Mouse (Mus musculus): ENCODE results near the gene Nrcam. TPM values are rescaled to one million over a fixed set of nuclear protein-coding genes. Genes with fewer than 3 reads are reported as not detected.

Nrcam gene
- polyA plus RNA-seq, 1 experiment from 2014 or later: 94.4 TPM

GRCm38 (mm10) chr12:44554808-44555207 lies 226.1 kb downstream of the Nrcam start:
- ATAC-seq (ENCODE audit: insufficient read depth, low FRiP score, low TSS enrichment): no peak
- H3K9me3 ChIP-seq (ENCODE audit: control insufficient read depth, low read length): no peaks in the 10 kb centered on the region
- no peak overlapping the region for H3K4me2 ChIP-seq (ENCODE audit: low read depth)
- H3K9ac ChIP-seq (ENCODE audit: low read length): no peak overlapping the region
- H3K36me3 ChIP-seq (ENCODE audit: control insufficient read depth, insufficient read depth, low read length): no peaks in the 10 kb centered on the region
- no peaks in the 10 kb centered on the region for H3K4me1 ChIP-seq (ENCODE audit: control insufficient read depth, insufficient read depth, low read length)
- 97% methylated on average over 1 of the region's 1 CpGs for WGBS
- H3K27ac ChIP-seq (ENCODE audit: low read depth, low read length): no peak overlapping the region
- H3K4me3 ChIP-seq (ENCODE audit: low read depth, low read length): no peak overlapping the region
- no peak for DNase-seq (ENCODE audit: low spot score)
- H3K27me3 ChIP-seq (ENCODE audit: control insufficient read depth, insufficient read depth, low read length): no peaks in the 10 kb centered on the region

GRCm38 (mm10) chr12:44560002-44560401 lies 231.3 kb downstream of the Nrcam start:
- Histone ChIP-seq H3K36me3 (ENCODE audit: control insufficient read depth, insufficient read depth, low read length) (no peaks in the 10 kb centered on the region; the same call in 1 of the 2 replicates), H3K9ac (ENCODE audit: low read length) (no peak overlapping the region), H3K27me3 (ENCODE audit: control insufficient read depth, insufficient read depth, low read length) (no peaks in the 10 kb centered on the region), H3K4me2 (ENCODE audit: low read depth) (no peak overlapping the region), H3K27ac (ENCODE audit: low read depth, low read length) (no peak overlapping the region), H3K4me1 (ENCODE audit: control insufficient read depth, insufficient read depth, low read length) (no peaks in the 10 kb centered on the region), H3K9me3 (ENCODE audit: control insufficient read depth, low read length) (no peaks in the 10 kb centered on the region), H3K4me3 (ENCODE audit: low read depth, low read length) (no peak overlapping the region)
- DNase-seq (ENCODE audit: low spot score) (no peak), ATAC-seq (ENCODE audit: insufficient read depth, low FRiP score, low TSS enrichment) (no peak)

GRCm38 (mm10) chr12:44570070-44570469 lies 241.4 kb downstream of the Nrcam start:
- no peak for ATAC-seq (ENCODE audit: insufficient read depth, low FRiP score, low TSS enrichment)
- Histone ChIP-seq H3K4me1 (ENCODE audit: control insufficient read depth, insufficient read depth, low read length) (no peaks in the 10 kb centered on the region), H3K27ac (ENCODE audit: low read depth, low read length) (no peak overlapping the region), H3K9ac (ENCODE audit: low read length) (no peak overlapping the region), H3K4me3 (ENCODE audit: low read depth, low read length) (no peak overlapping the region), H3K27me3 (ENCODE audit: control insufficient read depth, insufficient read depth, low read length) (no peaks in the 10 kb centered on the region), H3K36me3 (ENCODE audit: control insufficient read depth, insufficient read depth, low read length) (no peaks in the 10 kb centered on the region), H3K9me3 (ENCODE audit: control insufficient read depth, low read length) (no peaks in the 10 kb centered on the region), H3K4me2 (ENCODE audit: low read depth) (no peak overlapping the region)
- DNase-seq (ENCODE audit: low spot score): no peak
- WGBS: 88% methylated on average over 7 of the region's 7 CpGs

GRCm38 (mm10) chr12:44572664-44573063 lies 244.0 kb downstream of the Nrcam start:
- Histone ChIP-seq H3K9ac (ENCODE audit: low read length) (no peak overlapping the region), H3K4me1 (ENCODE audit: control insufficient read depth, insufficient read depth, low read length) (no peaks in the 10 kb centered on the region), H3K4me3 (ENCODE audit: low read depth, low read length) (no peak overlapping the region), H3K27me3 (ENCODE audit: control insufficient read depth, insufficient read depth, low read length) (no peaks in the 10 kb centered on the region), H3K27ac (ENCODE audit: low read depth, low read length) (no peak overlapping the region), H3K36me3 (ENCODE audit: control insufficient read depth, insufficient read depth, low read length) (no peaks in the 10 kb centered on the region), H3K9me3 (ENCODE audit: control insufficient read depth, low read length) (no peaks in the 10 kb centered on the region), H3K4me2 (ENCODE audit: low read depth) (no peak overlapping the region)
- no peak for DNase-seq (ENCODE audit: low spot score)
- 20% methylated on average over 3 of the region's 3 CpGs for WGBS
- ATAC-seq (ENCODE audit: insufficient read depth, low FRiP score, low TSS enrichment): no peak

- H3K4me2 ChIP-seq (ENCODE audit: low read depth): no peak overlapping the region
- no peaks in the 10 kb centered on the region for H3K36me3 ChIP-seq (ENCODE audit: control insufficient read depth, insufficient read depth, low read length)
- no peak overlapping the region for H3K9ac ChIP-seq (ENCODE audit: low read length)
- no peaks in the 10 kb centered on the region for H3K27me3 ChIP-seq (ENCODE audit: control insufficient read depth, insufficient read depth, low read length)
- 95% methylated on average over 3 of the region's 3 CpGs for WGBS
- ATAC-seq (ENCODE audit: insufficient read depth, low FRiP score, low TSS enrichment) (no peak), DNase-seq (ENCODE audit: low spot score) (no peak)
- no peak overlapping the region for H3K27ac ChIP-seq (ENCODE audit: low read depth, low read length)
- H3K4me1 ChIP-seq (ENCODE audit: control insufficient read depth, insufficient read depth, low read length): no peaks in the 10 kb centered on the region
- no peak overlapping the region for H3K4me3 ChIP-seq (ENCODE audit: low read depth, low read length)
- no peaks in the 10 kb centered on the region for H3K9me3 ChIP-seq (ENCODE audit: control insufficient read depth, low read length)
Observed at GRCm38 (mm10) chr12:44574167-44574566, 245.5 kb downstream of the Nrcam start.

GRCm38 (mm10) chr12:44601410-44602149 lies 272.9 kb downstream of the Nrcam start:
- H3K27ac ChIP-seq (ENCODE audit: low read depth, low read length): no peak overlapping the region
- no peaks in the 10 kb centered on the region for H3K36me3 ChIP-seq (ENCODE audit: control insufficient read depth, insufficient read depth, low read length)
- H3K27me3 ChIP-seq (ENCODE audit: control insufficient read depth, insufficient read depth, low read length): no peaks in the 10 kb centered on the region
- 43% methylated on average over 16 of the region's 16 CpGs for WGBS
- H3K9ac ChIP-seq (ENCODE audit: low read length): no peak overlapping the region
- H3K4me3 ChIP-seq (ENCODE audit: low read depth, low read length): no peak overlapping the region
- peak; percentile 49; the same call in 1 of the 2 replicates for ATAC-seq (ENCODE audit: insufficient read depth, low FRiP score, low TSS enrichment)
- peak; percentile 81 for DNase-seq (ENCODE audit: low spot score)
- H3K4me2 ChIP-seq (ENCODE audit: low read depth): no peak overlapping the region
- no peaks in the 10 kb centered on the region for H3K9me3 ChIP-seq (ENCODE audit: control insufficient read depth, low read length)
- H3K4me1 ChIP-seq (ENCODE audit: control insufficient read depth, insufficient read depth, low read length): no peaks in the 10 kb centered on the region

- no peaks in the 10 kb centered on the region for H3K9me3 ChIP-seq (ENCODE audit: control insufficient read depth, low read length)
- no peaks in the 10 kb centered on the region for H3K27me3 ChIP-seq (ENCODE audit: control insufficient read depth, insufficient read depth, low read length)
- H3K4me1 ChIP-seq (ENCODE audit: control insufficient read depth, insufficient read depth, low read length): no peaks in the 10 kb centered on the region
- 78% methylated on average over 11 of the region's 11 CpGs for WGBS
- H3K36me3 ChIP-seq (ENCODE audit: control insufficient read depth, insufficient read depth, low read length): no peaks in the 10 kb centered on the region
- no peak overlapping the region for H3K4me3 ChIP-seq (ENCODE audit: low read depth, low read length)
- no peak overlapping the region for H3K4me2 ChIP-seq (ENCODE audit: low read depth)
- DNase-seq (ENCODE audit: low spot score) (peak; percentile 11), ATAC-seq (ENCODE audit: insufficient read depth, low FRiP score, low TSS enrichment) (no peak; the same call in 1 of the 2 replicates)
- no peak overlapping the region for H3K27ac ChIP-seq (ENCODE audit: low read depth, low read length)
- H3K9ac ChIP-seq (ENCODE audit: low read length): no peak overlapping the region
Observed at GRCm38 (mm10) chr12:44602269-44602957, 273.7 kb downstream of the Nrcam start.

- Histone ChIP-seq H3K36me3 (ENCODE audit: control insufficient read depth, insufficient read depth, low read length) (no peaks in the 10 kb centered on the region), H3K4me3 (ENCODE audit: low read depth, low read length) (no peak overlapping the region), H3K4me2 (ENCODE audit: low read depth) (no peak overlapping the region), H3K4me1 (ENCODE audit: control insufficient read depth, insufficient read depth, low read length) (no peaks in the 10 kb centered on the region), H3K9me3 (ENCODE audit: control insufficient read depth, low read length) (no peaks in the 10 kb centered on the region), H3K27me3 (ENCODE audit: control insufficient read depth, insufficient read depth, low read length) (no peaks in the 10 kb centered on the region), H3K9ac (ENCODE audit: low read length) (no peak overlapping the region), H3K27ac (ENCODE audit: low read depth, low read length) (no peak overlapping the region)
- ATAC-seq (ENCODE audit: insufficient read depth, low FRiP score, low TSS enrichment) (no peak), DNase-seq (ENCODE audit: low spot score) (no peak)
- WGBS: 84% methylated on average over 5 of the region's 5 CpGs
Observed at GRCm38 (mm10) chr12:44602958-44603331, 274.3 kb downstream of the Nrcam start.

GRCm38 (mm10) chr12:44617001-44617421 lies 288.3 kb downstream of the Nrcam start:
- Histone ChIP-seq H3K27me3 (ENCODE audit: control insufficient read depth, insufficient read depth, low read length) (no peaks in the 10 kb centered on the region), H3K4me3 (ENCODE audit: low read depth, low read length) (no peak overlapping the region), H3K4me1 (ENCODE audit: control insufficient read depth, insufficient read depth, low read length) (no peaks in the 10 kb centered on the region), H3K27ac (ENCODE audit: low read depth, low read length) (no peak overlapping the region), H3K9me3 (ENCODE audit: control insufficient read depth, low read length) (no peaks in the 10 kb centered on the region), H3K9ac (ENCODE audit: low read length) (no peak overlapping the region), H3K4me2 (ENCODE audit: low read depth) (no peak overlapping the region), H3K36me3 (ENCODE audit: control insufficient read depth, insufficient read depth, low read length) (no peaks in the 10 kb centered on the region)
- 87% methylated on average over 2 of the region's 2 CpGs for WGBS
- no peak for DNase-seq (ENCODE audit: low spot score)
- no peak for ATAC-seq (ENCODE audit: insufficient read depth, low FRiP score, low TSS enrichment)

Data from neural tube, embryonic 11.5 days (tissue).